Mouse (Mus musculus): ENCODE measurements at regions not wholly inside any gene's neighbourhood (a gene's known extent, or its start where the extent isn't known, plus 50 kb on each side); places are given as distances from the start of the nearest gene placed in this dataset.
A peak's percentile ranks its signal among the peaks of the same experiment; 100 is the strongest.

GRCm38 (mm10) chr1:125084906-125085305 lies 350.6 kb downstream of the Actr3 start:
- H3K27ac ChIP-seq (replicated peaks; ENCODE audit: low read depth, low read length), result no peak overlapping the region
- no peak for DNase-seq (ENCODE audit: low spot score)
- H3K4me1 ChIP-seq (ENCODE audit: control insufficient read depth, insufficient read depth, low read length), result no peaks in the 10 kb centered on the region
- H3K4me3 ChIP-seq (ENCODE audit: low read depth, low read length), result no peak overlapping the region
- WGBS, result 79% methylated on average over 4 of the region's 4 CpGs
- no peaks in the 10 kb centered on the region for H3K36me3 ChIP-seq (ENCODE audit: control insufficient read depth, insufficient read depth, low read length)
- ATAC-seq (ENCODE audit: low read depth), result no peak
- no peak overlapping the region for H3K9ac ChIP-seq (ENCODE audit: low read depth, low read length)
- H3K9me3 ChIP-seq (ENCODE audit: control insufficient read depth, low read length), result no peaks in the 10 kb centered on the region
- H3K4me2 ChIP-seq (ENCODE audit: low read depth, low read length), result no peak overlapping the region
- H3K27me3 ChIP-seq (replicated peaks; ENCODE audit: control insufficient read depth, insufficient read depth, low read length), result no peaks in the 10 kb centered on the region

- Histone ChIP-seq H3K4me3 (ENCODE audit: low read depth, low read length) (no peak overlapping the region), H3K9ac (ENCODE audit: low read depth, low read length) (no peak overlapping the region), H3K4me1 (ENCODE audit: control insufficient read depth, insufficient read depth, low read length) (no peaks in the 10 kb centered on the region), H3K4me2 (ENCODE audit: low read depth, low read length) (no peak overlapping the region), H3K27me3 (replicated peaks; ENCODE audit: control insufficient read depth, insufficient read depth, low read length) (no peaks in the 10 kb centered on the region), H3K9me3 (ENCODE audit: control insufficient read depth, low read length) (0 out of 2 replicates have a peak, but pooled peaks cover 4% of the 10 kb centered on the region), H3K36me3 (ENCODE audit: control insufficient read depth, insufficient read depth, low read length) (no peaks in the 10 kb centered on the region), H3K27ac (replicated peaks; ENCODE audit: low read depth, low read length) (no peak overlapping the region)
- WGBS, result 66% methylated on average over 4 of the region's 4 CpGs
- DNase-seq (ENCODE audit: low spot score) (peak; percentile 24), ATAC-seq (ENCODE audit: low read depth) (peak; percentile 26; the same call in 1 of the 2 replicates)
Measured at GRCm38 (mm10) chr1:125039572-125040326, 395.8 kb downstream of the Actr3 start.

GRCm38 (mm10) chr1:125013301-125013700 lies 422.2 kb downstream of the Actr3 start:
- Histone ChIP-seq H3K27ac (replicated peaks; ENCODE audit: low read depth, low read length) (no peak overlapping the region), H3K4me3 (ENCODE audit: low read depth, low read length) (no peak overlapping the region), H3K9me3 (ENCODE audit: control insufficient read depth, low read length) (no peaks in the 10 kb centered on the region), H3K4me2 (ENCODE audit: low read depth, low read length) (no peak overlapping the region), H3K36me3 (ENCODE audit: control insufficient read depth, insufficient read depth, low read length) (no peaks in the 10 kb centered on the region), H3K4me1 (ENCODE audit: control insufficient read depth, insufficient read depth, low read length) (no peaks in the 10 kb centered on the region), H3K27me3 (replicated peaks; ENCODE audit: control insufficient read depth, insufficient read depth, low read length) (no peaks in the 10 kb centered on the region), H3K9ac (ENCODE audit: low read depth, low read length) (no peak overlapping the region)
- ATAC-seq (ENCODE audit: low read depth) (no peak), DNase-seq (ENCODE audit: low spot score) (no peak)
- WGBS, result 94% methylated on average over 4 of the region's 4 CpGs

GRCm38 (mm10) chr1:125011893-125012292 lies 423.6 kb downstream of the Actr3 start:
- no peaks in the 10 kb centered on the region for H3K9me3 ChIP-seq (ENCODE audit: control insufficient read depth, low read length)
- no peak for DNase-seq (ENCODE audit: low spot score)
- no peak for ATAC-seq (ENCODE audit: low read depth)
- H3K4me3 ChIP-seq (ENCODE audit: low read depth, low read length), result no peak overlapping the region
- WGBS, result 79% methylated on average over 2 of the region's 2 CpGs
- H3K27ac ChIP-seq (replicated peaks; ENCODE audit: low read depth, low read length), result no peak overlapping the region
- H3K4me1 ChIP-seq (ENCODE audit: control insufficient read depth, insufficient read depth, low read length), result no peaks in the 10 kb centered on the region
- H3K36me3 ChIP-seq (ENCODE audit: control insufficient read depth, insufficient read depth, low read length), result no peaks in the 10 kb centered on the region
- no peak overlapping the region for H3K9ac ChIP-seq (ENCODE audit: low read depth, low read length)
- no peaks in the 10 kb centered on the region for H3K27me3 ChIP-seq (replicated peaks; ENCODE audit: control insufficient read depth, insufficient read depth, low read length)
- H3K4me2 ChIP-seq (ENCODE audit: low read depth, low read length), result no peak overlapping the region

GRCm38 (mm10) chr1:124997577-124997976 lies 437.9 kb downstream of the Actr3 start:
- H3K27ac ChIP-seq (replicated peaks; ENCODE audit: low read depth, low read length), result no peak overlapping the region
- H3K4me2 ChIP-seq (ENCODE audit: low read depth, low read length), result no peak overlapping the region
- ATAC-seq (ENCODE audit: low read depth) (no peak), DNase-seq (ENCODE audit: low spot score) (no peak)
- 23% methylated on average over 1 of the region's 1 CpGs for WGBS
- no peak overlapping the region for H3K9ac ChIP-seq (ENCODE audit: low read depth, low read length)
- no peak overlapping the region for H3K4me3 ChIP-seq (ENCODE audit: low read depth, low read length)
- H3K36me3 ChIP-seq (ENCODE audit: control insufficient read depth, insufficient read depth, low read length), result no peaks in the 10 kb centered on the region
- H3K27me3 ChIP-seq (replicated peaks; ENCODE audit: control insufficient read depth, insufficient read depth, low read length), result no peaks in the 10 kb centered on the region
- no peaks in the 10 kb centered on the region for H3K4me1 ChIP-seq (ENCODE audit: control insufficient read depth, insufficient read depth, low read length)
- H3K9me3 ChIP-seq (ENCODE audit: control insufficient read depth, low read length), result no peaks in the 10 kb centered on the region

- no peaks in the 10 kb centered on the region for H3K9me3 ChIP-seq (ENCODE audit: control insufficient read depth, low read length)
- DNase-seq (ENCODE audit: low spot score), result no peak
- no peaks in the 10 kb centered on the region for H3K36me3 ChIP-seq (ENCODE audit: control insufficient read depth, insufficient read depth, low read length)
- no peak for ATAC-seq (ENCODE audit: low read depth)
- H3K4me1 ChIP-seq (ENCODE audit: control insufficient read depth, insufficient read depth, low read length), result no peaks in the 10 kb centered on the region
- no peak overlapping the region for H3K4me2 ChIP-seq (ENCODE audit: low read depth, low read length)
- H3K4me3 ChIP-seq (ENCODE audit: low read depth, low read length), result no peak overlapping the region
- no peak overlapping the region for H3K9ac ChIP-seq (ENCODE audit: low read depth, low read length)
- H3K27ac ChIP-seq (replicated peaks; ENCODE audit: low read depth, low read length), result no peak overlapping the region
- H3K27me3 ChIP-seq (replicated peaks; ENCODE audit: control insufficient read depth, insufficient read depth, low read length), result no peaks in the 10 kb centered on the region
Measured at GRCm38 (mm10) chr1:124950849-124951248, 484.7 kb downstream of the Actr3 start.

- DNase-seq (ENCODE audit: low spot score), result no peak
- no peak overlapping the region for H3K4me2 ChIP-seq (ENCODE audit: low read depth, low read length)
- no peaks in the 10 kb centered on the region for H3K4me1 ChIP-seq (ENCODE audit: control insufficient read depth, insufficient read depth, low read length)
- no peaks in the 10 kb centered on the region for H3K27me3 ChIP-seq (replicated peaks; ENCODE audit: control insufficient read depth, insufficient read depth, low read length)
- no peak overlapping the region for H3K27ac ChIP-seq (replicated peaks; ENCODE audit: low read depth, low read length)
- no peak for ATAC-seq (ENCODE audit: low read depth)
- no peaks in the 10 kb centered on the region for H3K9me3 ChIP-seq (ENCODE audit: control insufficient read depth, low read length)
- H3K4me3 ChIP-seq (ENCODE audit: low read depth, low read length), result no peak overlapping the region
- H3K9ac ChIP-seq (ENCODE audit: low read depth, low read length), result no peak overlapping the region
- H3K36me3 ChIP-seq (ENCODE audit: control insufficient read depth, insufficient read depth, low read length), result no peaks in the 10 kb centered on the region
Measured at GRCm38 (mm10) chr1:124904373-124904772, 531.2 kb downstream of the Actr3 start.

- Histone ChIP-seq H3K9ac (ENCODE audit: low read depth, low read length) (no peak overlapping the region), H3K36me3 (ENCODE audit: control insufficient read depth, insufficient read depth, low read length) (no peaks in the 10 kb centered on the region), H3K9me3 (ENCODE audit: control insufficient read depth, low read length) (no peaks in the 10 kb centered on the region), H3K4me2 (ENCODE audit: low read depth, low read length) (no peak overlapping the region), H3K4me1 (ENCODE audit: control insufficient read depth, insufficient read depth, low read length) (no peaks in the 10 kb centered on the region), H3K27me3 (replicated peaks; ENCODE audit: control insufficient read depth, insufficient read depth, low read length) (no peaks in the 10 kb centered on the region), H3K27ac (replicated peaks; ENCODE audit: low read depth, low read length) (no peak overlapping the region), H3K4me3 (ENCODE audit: low read depth, low read length) (no peak overlapping the region)
- ATAC-seq (ENCODE audit: low read depth), result no peak
- DNase-seq (ENCODE audit: low spot score), result no peak
- 81% methylated on average over 3 of the region's 3 CpGs for WGBS
Measured at GRCm38 (mm10) chr1:124871148-124871547, 564.4 kb downstream of the Actr3 start.

- Histone ChIP-seq H3K27me3 (replicated peaks; ENCODE audit: control insufficient read depth, insufficient read depth, low read length) (no peaks in the 10 kb centered on the region), H3K4me1 (ENCODE audit: control insufficient read depth, insufficient read depth, low read length) (no peaks in the 10 kb centered on the region), H3K36me3 (ENCODE audit: control insufficient read depth, insufficient read depth, low read length) (no peaks in the 10 kb centered on the region), H3K9ac (ENCODE audit: low read depth, low read length) (no peak overlapping the region), H3K4me2 (ENCODE audit: low read depth, low read length) (no peak overlapping the region), H3K27ac (replicated peaks; ENCODE audit: low read depth, low read length) (no peak overlapping the region), H3K9me3 (ENCODE audit: control insufficient read depth, low read length) (no peaks in the 10 kb centered on the region), H3K4me3 (ENCODE audit: low read depth, low read length) (no peak overlapping the region)
- WGBS, result 81% methylated on average over 3 of the region's 3 CpGs
- ATAC-seq (ENCODE audit: low read depth), result no peak
- no peak for DNase-seq (ENCODE audit: low spot score)
Measured at GRCm38 (mm10) chr1:124866248-124866647, 569.3 kb downstream of the Actr3 start.

All from embryonic facial prominence, embryonic 14.5 days (tissue).